In genomic region chr5:35728957-35729460, GRCm38 (mm10) we compare ENCODE assay signal across 8 mouse cellular contexts. TPM values are rescaled to one million over a fixed set of nuclear protein-coding genes. Genes with fewer than 3 reads are reported as not detected.
DNase-seq lines count a peak whose midpoint lies in the region; ATAC-seq and TF ChIP-seq lines count a peak whose summit lies in the region.

No protein-coding gene starts in this region.

- ATAC-seq in common myeloid progenitor, adult 5-6 weeks (replicated peaks; ENCODE audit: low read depth, poor library complexity, severe bottlenecking): peak; percentile 85
- ATAC-seq in limb, embryonic 12.5 days (ENCODE audit: insufficient number of reproducible peaks, insufficient read depth, low FRiP score, low TSS enrichment, low read depth): peak; percentile 55; the same call in 1 of the 2 replicates
- ATAC-seq in midbrain, embryonic 14.5 days (ENCODE audit: low FRiP score, low TSS enrichment): no peak
- peak; percentile 79 for ATAC-seq in stomach, embryonic 15.5 days (ENCODE audit: insufficient read depth, low FRiP score, low read depth)

- H3K36me3 ChIP-seq in heart, adult 2 months (ENCODE audit: control insufficient read depth, insufficient read depth, low read length): no peaks in the 10 kb centered on the region
- H3K36me3 ChIP-seq in limb, embryonic 12.5 days: no peaks in the 10 kb centered on the region
- H3K36me3 ChIP-seq in midbrain, embryonic 14.5 days (ENCODE audit: control insufficient read depth, insufficient read depth, low read length): no peaks in the 10 kb centered on the region
- no peaks in the 10 kb centered on the region for H3K36me3 ChIP-seq in stomach, embryonic 15.5 days

- H3K4me3 ChIP-seq in heart, adult 2 months: peak overlapping the region; percentile 53
- peak overlapping the region; percentile 16; the same call in 1 of the 2 replicates for H3K4me3 ChIP-seq in limb, embryonic 12.5 days (replicated peaks)
- no peak overlapping the region for H3K4me3 ChIP-seq in midbrain, embryonic 14.5 days (replicated peaks; ENCODE audit: low read depth, low read length)
- H3K4me3 ChIP-seq in stomach, embryonic 15.5 days (replicated peaks): peak overlapping the region; percentile 17

- TF ChIP-seq POLR2A in heart, adult 2 months (IDR thresholded peaks at IDR 0.05; ENCODE audit: insufficient read depth, low read depth, low read length): peak; percentile 83

- TF ChIP-seq CTCF in heart, adult 2 months (IDR thresholded peaks at IDR 0.05): 0 out of 2 replicates have a peak, but pooled peaks have one; percentile 8

- H3K4me1 ChIP-seq in heart, adult 2 months (ENCODE audit: control insufficient read depth, insufficient read depth, low read length): peaks cover 13% of the 10 kb centered on the region
- H3K4me1 ChIP-seq in limb, embryonic 12.5 days (replicated peaks): peaks cover 8% of the 10 kb centered on the region
- no peaks in the 10 kb centered on the region for H3K4me1 ChIP-seq in midbrain, embryonic 14.5 days (ENCODE audit: control insufficient read depth, insufficient read depth, low read length)
- peaks cover 9% of the 10 kb centered on the region for H3K4me1 ChIP-seq in stomach, embryonic 15.5 days

- peak overlapping the region; percentile 83 for H3K27ac ChIP-seq in heart, adult 2 months
- peak overlapping the region; percentile 67 for H3K27ac ChIP-seq in limb, embryonic 12.5 days
- 0 out of 2 replicates have a peak overlapping the region, but pooled peaks have one; percentile 37 for H3K27ac ChIP-seq in midbrain, embryonic 14.5 days (replicated peaks; ENCODE audit: low read depth, low read length)
- peak overlapping the region; percentile 76 for H3K27ac ChIP-seq in stomach, embryonic 15.5 days

- H3K9me3 ChIP-seq in limb, embryonic 12.5 days: no peaks in the 10 kb centered on the region
- no peaks in the 10 kb centered on the region for H3K9me3 ChIP-seq in midbrain, embryonic 14.5 days (ENCODE audit: control insufficient read depth, low read length)
- no peaks in the 10 kb centered on the region for H3K9me3 ChIP-seq in stomach, embryonic 15.5 days

- no peaks in the 10 kb centered on the region for H3K27me3 ChIP-seq in heart, adult 2 months (ENCODE audit: control insufficient read depth, insufficient read depth, low read length)
- peaks cover 4% of the 10 kb centered on the region; the same call in 1 of the 2 replicates for H3K27me3 ChIP-seq in limb, embryonic 12.5 days
- no peaks in the 10 kb centered on the region for H3K27me3 ChIP-seq in midbrain, embryonic 14.5 days (ENCODE audit: control insufficient read depth, insufficient read depth, low read length)
- H3K27me3 ChIP-seq in stomach, embryonic 15.5 days (replicated peaks): no peaks in the 10 kb centered on the region

- peak overlapping the region; percentile 69 for H3K9ac ChIP-seq in heart, adult 2 months (ENCODE audit: low read depth, low read length)
- no peak overlapping the region; the same call in 1 of the 2 replicates for H3K9ac ChIP-seq in limb, embryonic 12.5 days (replicated peaks)
- no peak overlapping the region for H3K9ac ChIP-seq in midbrain, embryonic 14.5 days (replicated peaks; ENCODE audit: low read length)
- H3K9ac ChIP-seq in stomach, embryonic 15.5 days: no peak overlapping the region

- 23% methylated on average over 11 of the region's 11 CpGs for WGBS in heart, adult 2 months
- 45% methylated on average over 11 of the region's 11 CpGs for WGBS in limb, embryonic 12.5 days
- WGBS in midbrain, embryonic 14.5 days: 62% methylated on average over 11 of the region's 11 CpGs
- 39% methylated on average over 11 of the region's 11 CpGs for WGBS in stomach, embryonic 15.5 days

- DNase-seq in ovary, adult 18-20 months (ENCODE audit: low spot score): peak; percentile 43
- no peak for DNase-seq in ovary, postnatal 10 days (ENCODE audit: low spot score)
- DNase-seq in heart, adult 2 months: peak; percentile 82 to 88
- peak; percentile 99 for DNase-seq in kidney, adult 11 months
- no peak for DNase-seq in midbrain, embryonic 14.5 days

- H3K79me2 ChIP-seq in heart, adult 2 months (replicated peaks; ENCODE audit: control insufficient read depth, insufficient read depth, low read length): no peaks in the 10 kb centered on the region

- intact Hi-C loops in heart, adult 2 months (cut with DNase I): loop anchor here (2.0 kb wide), 1 partner anchor 18 kb away; no protein-coding TSS in a partner anchor

- TF ChIP-seq EP300 in heart, adult 2 months (IDR thresholded peaks at IDR 0.05; ENCODE audit: insufficient read depth, low read depth, low read length): peak; percentile 55; the same call in 1 of the 2 replicates

- H3K4me2 ChIP-seq in limb, embryonic 12.5 days: 0 out of 2 replicates have a peak overlapping the region, but pooled peaks have one; percentile 8
- H3K4me2 ChIP-seq in midbrain, embryonic 14.5 days (ENCODE audit: low read length): no peak overlapping the region
- H3K4me2 ChIP-seq in stomach, embryonic 15.5 days: peak overlapping the region; percentile 33

RNA-seq across cellular contexts. Expression of gene Sh3tc1, which starts 10.8 kb away (rescaled TPM):
- total RNA-seq in common myeloid progenitor, adult 5-6 weeks (2017): 3.9 and 8.5 TPM in 2 replicates
- 1 to 10 TPM; 5.7 to 7.2 TPM for total RNA-seq in heart, adult 2 months (2021)
- 6.3 and 6.8 TPM in 2 replicates for polyA plus RNA-seq in heart, adult 2 months (2012; rRNA removed)
- polyA plus RNA-seq in limb, embryonic 12.5 days (2016; fragmentation: Nextera tagmentation; extraction: Ambion mirVana): 4.3 and 5.6 TPM in 2 replicates
- 1.7 and 2.2 TPM in 2 replicates for polyA plus RNA-seq in midbrain, embryonic 14.5 days (2014; fragmentation: Nextera tagmentation; extraction: Ambion mirVana)
- polyA plus RNA-seq in stomach, embryonic 15.5 days (2015; fragmentation: Nextera tagmentation; extraction: Ambion mirVana): 6.5 and 7.4 TPM in 2 replicates

RNA-seq across cellular contexts. Expression of gene Ablim2, which starts 28.7 kb away (rescaled TPM):
- not detected in 2 replicates for total RNA-seq in common myeloid progenitor, adult 5-6 weeks (2017)
- total RNA-seq in heart, adult 2 months (2021): 10 to 100 TPM; 20.1 to 20.8 TPM
- polyA plus RNA-seq in heart, adult 2 months (2012; rRNA removed): 32.7 and 41.0 TPM in 2 replicates
- 1.1 TPM in 2 replicates for polyA plus RNA-seq in limb, embryonic 12.5 days (2016; fragmentation: Nextera tagmentation; extraction: Ambion mirVana)
- polyA plus RNA-seq in midbrain, embryonic 14.5 days (2014; fragmentation: Nextera tagmentation; extraction: Ambion mirVana): 9.6 and 13.9 TPM in 2 replicates
- 2.8 and 3.4 TPM in 2 replicates for polyA plus RNA-seq in stomach, embryonic 15.5 days (2015; fragmentation: Nextera tagmentation; extraction: Ambion mirVana)

RNA-seq across cellular contexts. Expression of gene Htra3, which starts 49.4 kb away (rescaled TPM):
- not detected in 2 replicates for total RNA-seq in common myeloid progenitor, adult 5-6 weeks (2017)
- 100 to 1,000 TPM; 101 to 102 TPM for total RNA-seq in heart, adult 2 months (2021)
- 130 and 147 TPM in 2 replicates for polyA plus RNA-seq in heart, adult 2 months (2012; rRNA removed)
- 3.4 and 4.5 TPM in 2 replicates for polyA plus RNA-seq in limb, embryonic 12.5 days (2016; fragmentation: Nextera tagmentation; extraction: Ambion mirVana)
- polyA plus RNA-seq in midbrain, embryonic 14.5 days (2014; fragmentation: Nextera tagmentation; extraction: Ambion mirVana): 11.2 and 11.4 TPM in 2 replicates
- 54.7 and 54.9 TPM in 2 replicates for polyA plus RNA-seq in stomach, embryonic 15.5 days (2015; fragmentation: Nextera tagmentation; extraction: Ambion mirVana)

Comparison
In these comparisons a context has a peak if more than half of its experiments do, and no peak if none do; other contexts are left out.
1. DNase-seq: peak in ovary, adult 18-20 months (single experiment), heart, adult 2 months (2 of 2) and kidney, adult 11 months (single experiment); none in ovary, postnatal 10 days (single experiment) and midbrain, embryonic 14.5 days (single experiment).
2. Peak in every context shown above with its lines, with median percentiles within 50 percentile points of each other: H3K27ac ChIP-seq.